Mouse (Mus musculus) left cerebral cortex, adult 6 months (tissue): ENCODE measurements around the gene Strip2. TPM values are rescaled to one million over a fixed set of nuclear protein-coding genes. Genes with fewer than 3 reads are reported as not detected.

ENCODE experiments used
- long read RNA-seq, 2 experiments: library from polyadenylated mRNA; unstranded; transcript quantifications; one replicate each; pipeline ENCODE4 v2.0.0; 2019 to 2020
- polyA plus RNA-seq: library from polyadenylated mRNA; unstranded; fragments of <200 nt; fragmentation: Nextera tagmentation; gene quantifications from 2 replicates; pipeline ENCODE4 v1.2.3, GENCODE M21; 2021

Gene Strip2
- 5.0 and 9.0 TPM in 2 replicates for polyA plus RNA-seq
- long read RNA-seq, experiment 1, full-length matches to known transcripts: 5 of 24 reads
- long read RNA-seq, experiment 1, partial matches to known transcripts: 14 of 24 reads
- long read RNA-seq, experiment 1, other reads (novel, unspliced or antisense): 5 of 24 reads
- long read RNA-seq, experiment 2, partial matches to known transcripts: 1 of 8 reads
- long read RNA-seq, experiment 2, other reads (novel, unspliced or antisense): 7 of 8 reads

DNA sequence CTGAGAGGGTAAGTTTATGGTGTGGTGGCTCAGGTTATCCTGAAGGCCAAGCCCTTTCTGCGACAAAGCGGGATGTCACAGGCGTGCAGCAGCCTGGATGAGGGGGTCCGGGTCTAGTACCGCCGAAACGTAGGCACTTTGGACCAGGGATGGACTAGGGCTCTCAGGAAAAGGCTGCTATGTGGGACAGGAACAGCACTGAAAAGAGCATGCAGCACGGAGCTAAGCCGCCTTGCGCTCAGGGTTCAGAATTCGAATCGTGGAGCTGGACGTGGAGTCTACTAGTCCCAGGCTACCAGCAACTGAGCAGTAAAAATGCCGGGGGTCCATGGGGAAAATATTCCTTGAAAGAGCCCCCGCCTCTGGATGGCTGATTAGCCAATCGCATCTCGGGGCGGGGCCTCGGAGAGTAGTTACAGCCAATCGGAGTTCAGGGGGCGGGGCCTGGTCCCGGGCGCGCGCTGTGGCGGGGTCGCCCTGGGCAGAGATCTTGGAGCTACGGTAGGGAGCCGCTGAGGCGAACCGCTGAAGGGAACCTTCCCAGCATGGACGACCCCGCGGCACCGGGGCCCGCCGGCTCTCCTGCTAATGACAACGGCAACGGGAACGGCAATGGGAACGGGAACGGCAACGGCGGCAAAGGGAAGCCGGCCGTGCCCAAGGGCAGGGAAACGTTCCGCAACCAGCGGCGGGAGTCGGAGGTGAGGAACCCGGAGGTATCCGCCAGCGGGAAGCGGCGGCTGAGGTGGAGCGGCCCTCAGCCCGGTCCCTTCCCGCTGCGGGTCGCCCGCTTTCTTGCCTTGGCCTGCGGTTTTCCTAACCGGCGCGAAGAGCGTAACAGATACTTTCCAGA is at the start of gene Strip2:
TSS of gene Strip2 (plus strand) at position 483 of the 853 bp plus-strand sequence.

Other genes with a start within 250 kb of the Strip2 start
- gene Tspan33, start 222.8 kb upstream of the Strip2 start, polyA plus RNA-seq: 2.6 and 14.3 TPM in 2 replicates
- 1.7 and 3.1 TPM in 2 replicates for gene Smo, start 181.5 kb upstream of the Strip2 start, polyA plus RNA-seq
- gene Ahcyl2, start 149.0 kb upstream of the Strip2 start, polyA plus RNA-seq: 9.7 and 21.8 TPM in 2 replicates
- gene Nrf1, start 131.0 kb downstream of the Strip2 start, polyA plus RNA-seq: 8.0 and 10.8 TPM in 2 replicates